Mouse (Mus musculus): ENCODE data around the gene Nlgn3. TPM values are rescaled to one million over a fixed set of nuclear protein-coding genes. Genes with fewer than 3 reads are reported as not detected.
"Not testable (repeated sequence)": the region's sequence is repeated elsewhere in the genome, so short reads cannot be mapped to it uniquely, and the experiment has no call there.

The Nlgn3 gene
- polyA plus RNA-seq, 1 experiment from 2014 or later = 37.0 TPM

- Histone ChIP-seq H3K9me3 (replicated peaks) (no peaks in the 10 kb centered on the region), H3K4me2 (replicated peaks) (no peak overlapping the region), H3K4me3 (no peak overlapping the region), H3K9ac (no peak overlapping the region), H3K36me3 (no peaks in the 10 kb centered on the region), H3K4me1 (no peaks in the 10 kb centered on the region), H3K27me3 (no peaks in the 10 kb centered on the region), H3K27ac (no peak overlapping the region)
- ATAC-seq (ENCODE audit: low FRiP score) = no peak
- 84% methylated on average over 2 of the region's 2 CpGs for WGBS
Measured at GRCm38 (mm10) chrX:101345456-101345855, 46.5 kb downstream of the Nlgn3 start.

- no peaks in the 10 kb centered on the region for H3K36me3 ChIP-seq
- 67% methylated on average over 4 of the region's 4 CpGs for WGBS
Measured at GRCm38 (mm10) chrX:101346475-101346874, 47.5 kb downstream of the Nlgn3 start.

GRCm38 (mm10) chrX:101351188-101351587, 52.2 kb downstream of the Nlgn3 start:
- H3K27ac ChIP-seq = no peak overlapping the region
- H3K36me3 ChIP-seq = no peaks in the 10 kb centered on the region
- H3K9me3 ChIP-seq (replicated peaks) = no peaks in the 10 kb centered on the region
- no peak for ATAC-seq (ENCODE audit: low FRiP score)
- H3K4me1 ChIP-seq = no peaks in the 10 kb centered on the region
- 58% methylated on average over 4 of the region's 4 CpGs for WGBS
- no peaks in the 10 kb centered on the region; the same call in 1 of the 2 replicates for H3K27me3 ChIP-seq
- H3K4me2 ChIP-seq (replicated peaks) = no peak overlapping the region
- H3K4me3 ChIP-seq = no peak overlapping the region
- H3K9ac ChIP-seq = no peak overlapping the region

More at GRCm38 (mm10) chrX:101346475-101346874, 47.5 kb downstream of the Nlgn3 start:
- H3K9me3 ChIP-seq (replicated peaks) = no peaks in the 10 kb centered on the region
- no peak overlapping the region for H3K27ac ChIP-seq
- no peak overlapping the region for H3K4me2 ChIP-seq (replicated peaks)
- no peak for ATAC-seq (ENCODE audit: low FRiP score)
- no peak overlapping the region for H3K4me3 ChIP-seq
- H3K4me1 ChIP-seq = no peaks in the 10 kb centered on the region
- H3K27me3 ChIP-seq = no peaks in the 10 kb centered on the region
- H3K9ac ChIP-seq = no peak overlapping the region

- H3K9me3 ChIP-seq (replicated peaks); H3K4me2 ChIP-seq (replicated peaks); H3K36me3 ChIP-seq; H3K27me3 ChIP-seq; H3K27ac ChIP-seq; H3K4me3 ChIP-seq; H3K4me1 ChIP-seq; ATAC-seq (ENCODE audit: low FRiP score); H3K9ac ChIP-seq: not testable (repeated sequence)
- WGBS = 67% methylated on average over 4 of the region's 4 CpGs
Measured at GRCm38 (mm10) chrX:101358902-101359301, 59.9 kb downstream of the Nlgn3 start.

GRCm38 (mm10) chrX:101369001-101369400, 70.0 kb downstream of the Nlgn3 start:
- no peaks in the 10 kb centered on the region for H3K9me3 ChIP-seq (replicated peaks)
- H3K4me3 ChIP-seq = no peak overlapping the region
- WGBS = 68% methylated on average over 7 of the region's 7 CpGs
- H3K36me3 ChIP-seq = no peaks in the 10 kb centered on the region
- H3K4me2 ChIP-seq (replicated peaks) = no peak overlapping the region
- ATAC-seq (ENCODE audit: low FRiP score) = no peak
- H3K4me1 ChIP-seq = no peaks in the 10 kb centered on the region
- H3K9ac ChIP-seq = no peak overlapping the region
- H3K27ac ChIP-seq = no peak overlapping the region
- no peaks in the 10 kb centered on the region; the same call in 1 of the 2 replicates for H3K27me3 ChIP-seq

GRCm38 (mm10) chrX:101370573-101370972, 71.6 kb downstream of the Nlgn3 start:
- H3K36me3 ChIP-seq = no peaks in the 10 kb centered on the region
- no peaks in the 10 kb centered on the region for H3K9me3 ChIP-seq (replicated peaks)
- no peak for ATAC-seq (ENCODE audit: low FRiP score)
- no peak overlapping the region for H3K9ac ChIP-seq
- no peaks in the 10 kb centered on the region for H3K4me1 ChIP-seq
- WGBS = 68% methylated on average over 3 of the region's 3 CpGs
- no peaks in the 10 kb centered on the region; the same call in 1 of the 2 replicates for H3K27me3 ChIP-seq
- H3K27ac ChIP-seq = no peak overlapping the region
- no peak overlapping the region for H3K4me3 ChIP-seq
- H3K4me2 ChIP-seq (replicated peaks) = no peak overlapping the region

- H3K9ac ChIP-seq = no peak overlapping the region
- 62% methylated on average over 5 of the region's 5 CpGs for WGBS
- H3K4me3 ChIP-seq = no peak overlapping the region
- no peaks in the 10 kb centered on the region for H3K36me3 ChIP-seq
- no peaks in the 10 kb centered on the region; the same call in 1 of the 2 replicates for H3K27me3 ChIP-seq
- H3K4me1 ChIP-seq = no peaks in the 10 kb centered on the region
- H3K4me2 ChIP-seq (replicated peaks) = no peak overlapping the region
- no peak overlapping the region for H3K27ac ChIP-seq
- H3K9me3 ChIP-seq (replicated peaks) = no peaks in the 10 kb centered on the region
- no peak for ATAC-seq (ENCODE audit: low FRiP score)
Measured at GRCm38 (mm10) chrX:101372946-101373345, 74.0 kb downstream of the Nlgn3 start.

Other genes with a start within 250 kb of the Nlgn3 start
- gene Tex11, start 239.5 kb upstream of the Nlgn3 start, polyA plus RNA-seq (2016; fragmentation: Nextera tagmentation; extraction: Ambion mirVana) = 0.12 and 0.21 TPM in 2 replicates
- gene Slc7a3, start 213.1 kb upstream of the Nlgn3 start, polyA plus RNA-seq (2016; fragmentation: Nextera tagmentation; extraction: Ambion mirVana) = 0.71 and 0.82 TPM in 2 replicates
- 53.3 and 57.5 TPM in 2 replicates for gene Snx12, start 76.6 kb upstream of the Nlgn3 start, polyA plus RNA-seq (2016; fragmentation: Nextera tagmentation; extraction: Ambion mirVana)
- gene Foxo4, start 44.6 kb upstream of the Nlgn3 start, polyA plus RNA-seq (2016; fragmentation: Nextera tagmentation; extraction: Ambion mirVana) = 1.8 and 2.4 TPM in 2 replicates
- not detected in 2 replicates for gene Gm614, start 35.2 kb upstream of the Nlgn3 start, polyA plus RNA-seq (2016; fragmentation: Nextera tagmentation; extraction: Ambion mirVana)
- gene Il2rg, start 30.9 kb upstream of the Nlgn3 start, polyA plus RNA-seq (2016; fragmentation: Nextera tagmentation; extraction: Ambion mirVana) = 3.5 and 4.0 TPM in 2 replicates
- not detected in 2 replicates for gene Gm20489, start 30.1 kb upstream of the Nlgn3 start, polyA plus RNA-seq (2016; fragmentation: Nextera tagmentation; extraction: Ambion mirVana)
- 38.9 and 39.2 TPM in 2 replicates for gene Med12, start 25.1 kb upstream of the Nlgn3 start, polyA plus RNA-seq (2016; fragmentation: Nextera tagmentation; extraction: Ambion mirVana)
- gene Gjb1, start 77.2 kb downstream of the Nlgn3 start, polyA plus RNA-seq (2016; fragmentation: Nextera tagmentation; extraction: Ambion mirVana) = 0.22 and 0.60 TPM in 2 replicates
- 43.5 and 52.6 TPM in 2 replicates for gene Zmym3, start 121.7 kb downstream of the Nlgn3 start, polyA plus RNA-seq (2016; fragmentation: Nextera tagmentation; extraction: Ambion mirVana)
- gene Nono, start 130.2 kb downstream of the Nlgn3 start, polyA plus RNA-seq (2016; fragmentation: Nextera tagmentation; extraction: Ambion mirVana) = 502 and 525 TPM in 2 replicates
- 3.7 and 7.5 TPM in 2 replicates for gene Itgb1bp2, start 149.9 kb downstream of the Nlgn3 start, polyA plus RNA-seq (2016; fragmentation: Nextera tagmentation; extraction: Ambion mirVana)
- 22.9 and 23.1 TPM in 2 replicates for gene Taf1, start 233.6 kb downstream of the Nlgn3 start, polyA plus RNA-seq (2016; fragmentation: Nextera tagmentation; extraction: Ambion mirVana)